Mouse (Mus musculus) activated CD4-positive, CD25-positive, alpha-beta regulatory T cell, adult 4 months (primary cell): ENCODE data around the gene Ergic1. TPM values are rescaled to one million over a fixed set of nuclear protein-coding genes. Genes with fewer than 3 reads are reported as not detected.

Source experiments
- ATAC-seq: one replicate; pipeline ENCODE4 v1.8.0; 2017
- polyA plus RNA-seq, 2 experiments: library from polyadenylated mRNA; unstranded; fragments of 100-300 nt; shearing (Covaris generic); gene quantifications; one replicate each; pipeline ENCODE4 v1.2.1; 2017

Gene Ergic1
- polyA plus RNA-seq, 2 experiments from 2014 or later: 39.5 to 45.7 TPM

GRCm38 (mm10) chr17:26537722-26538471 lies 23.4 kb upstream of the Ergic1 start:
- no peak for ATAC-seq

GRCm38 (mm10) chr17:26540083-26540482 lies 21.2 kb upstream of the Ergic1 start:
- ATAC-seq: no peak

GRCm38 (mm10) chr17:26544319-26544963 lies 16.8 kb upstream of the Ergic1 start:
- ATAC-seq: no peak

- ATAC-seq: no peak
These were observed 13.5 kb upstream of the Ergic1 start for GRCm38 (mm10) chr17:26547771-26548170.

- no peak for ATAC-seq
These were observed 12.7 kb upstream of the Ergic1 start for GRCm38 (mm10) chr17:26548566-26548965.

- ATAC-seq: no peak
These were observed 12.0 kb upstream of the Ergic1 start for GRCm38 (mm10) chr17:26549148-26549809.

GRCm38 (mm10) chr17:26551104-26551503 lies 10.2 kb upstream of the Ergic1 start:
- ATAC-seq: peak; percentile 90

- peak; percentile 71 for ATAC-seq
These were observed 8.3 kb upstream of the Ergic1 start for GRCm38 (mm10) chr17:26553033-26553432.

- peak; percentile 79 for ATAC-seq
These were observed 581 bp upstream of the Ergic1 start for GRCm38 (mm10) chr17:26560526-26561289.

GRCm38 (mm10) chr17:26561651-26562181 lies 427 bp downstream of the Ergic1 start, which contains the start of gene Dusp1:
TSS of gene Dusp1 (minus strand) at chr17:26562128.
- peak; percentile 22 for ATAC-seq

- no peak for ATAC-seq
These were observed 1.0 kb downstream of the Ergic1 start for GRCm38 (mm10) chr17:26562292-26562691.

- no peak for ATAC-seq
These were observed 2.2 kb downstream of the Ergic1 start for GRCm38 (mm10) chr17:26563476-26563875.

GRCm38 (mm10) chr17:26564439-26564838 lies 3.1 kb downstream of the Ergic1 start:
- ATAC-seq: no peak

GRCm38 (mm10) chr17:26567142-26567817 lies 6.0 kb downstream of the Ergic1 start:
- ATAC-seq: no peak

GRCm38 (mm10) chr17:26567818-26568173 lies 6.5 kb downstream of the Ergic1 start:
- no peak for ATAC-seq

- ATAC-seq: no peak
These were observed 8.5 kb downstream of the Ergic1 start for GRCm38 (mm10) chr17:26569594-26570350.

GRCm38 (mm10) chr17:26570651-26571118 lies 9.4 kb downstream of the Ergic1 start:
- ATAC-seq: peak; percentile 52

- no peak for ATAC-seq
These were observed 10.1 kb downstream of the Ergic1 start for GRCm38 (mm10) chr17:26571377-26571776.

- peak; percentile 89 for ATAC-seq
These were observed 11.0 kb downstream of the Ergic1 start for GRCm38 (mm10) chr17:26572265-26572664.

- no peak for ATAC-seq
These were observed 12.8 kb downstream of the Ergic1 start for GRCm38 (mm10) chr17:26574118-26574517.

GRCm38 (mm10) chr17:26574701-26575100 lies 13.4 kb downstream of the Ergic1 start:
- no peak for ATAC-seq
